Mouse (Mus musculus) embryonic stem cell, embryonic (primary cell): ENCODE measurements around the gene Col18a1.

Experiments used
- CTCF ChIA-PET, 4 experiments: fragments of 300-600 bp in 2 of 4; fragments of 350-600 bp in 2 of 4; sonication (Branson Sonifier 250); formaldehyde crosslinking; loops; one replicate each; lab custom pipeline; 2022; ENCODE audit warnings: inconsistent platforms in 2 of 4; lab: Charles Lee
- POLR2A ChIA-PET, 4 experiments: fragments of 300-600 bp in 2 of 4; fragments of 350-600 bp in 2 of 4; sonication (Branson Sonifier 250); formaldehyde crosslinking; loops; one replicate each; lab custom pipeline; 2022; ENCODE audit warnings: antibody characterized with exemption in 4 of 4, inconsistent platforms in 1 of 4; lab: Charles Lee

Gene Col18a1

GRCm38 (mm10) chr10:77038579-77039174 lies 127.7 kb downstream of the Col18a1 start:
- CTCF ChIA-PET: no interaction called here
- POLR2A ChIA-PET: interaction anchor here in 2 of 4 experiments (0.7 to 3.4 kb wide), 4 partner anchors 9 to 600 kb away, joined by 3 to 10 read pairs (median 5); no protein-coding TSS in a partner anchor

GRCm38 (mm10) chr10:77035487-77035886 lies 130.9 kb downstream of the Col18a1 start:
- ChIA-PET POLR2A (interaction anchor here in 1 of 4 experiments (0.6 to 1.3 kb wide), 5 partner anchors 12 to 231 kb away, joined by 3 read pairs; no protein-coding TSS in a partner anchor), CTCF (interaction anchor here in 1 of 4 experiments (1.6 kb wide), 1 partner anchor 14 kb away, joined by 5 read pairs; no protein-coding TSS in a partner anchor)

- ChIA-PET POLR2A (interaction anchor here (0.5 to 3.3 kb wide), 46 partner anchors 8 to 1388 kb away, joined by 3 to 29 read pairs (median 4); partner anchors contain the start of genes Pcbp3 (in 3 of the 4), Dip2a (in 1 of the 4), Pfkl (in 1 of the 4) and Pofut2 (in 1 of the 4)), CTCF (interaction anchor here (0.5 to 2.3 kb wide), 12 partner anchors 9 to 242 kb away, joined by 3 to 13 read pairs (median 6); no protein-coding TSS in a partner anchor)
Measured at GRCm38 (mm10) chr10:77033323-77034025, 132.9 kb downstream of the Col18a1 start.

- POLR2A ChIA-PET: interaction anchor here (0.6 to 3.3 kb wide), 44 partner anchors 8 to 977 kb away, joined by 3 to 29 read pairs (median 4); partner anchors contain the start of genes Pcbp3 (in 3 of the 4), Dip2a (in 1 of the 4), Pfkl (in 1 of the 4) and Pofut2 (in 1 of the 4)
- CTCF ChIA-PET: interaction anchor here (0.5 to 2.3 kb wide), 13 partner anchors 10 to 241 kb away, joined by 3 to 13 read pairs (median 6); no protein-coding TSS in a partner anchor
Measured at GRCm38 (mm10) chr10:77032591-77033322, 133.6 kb downstream of the Col18a1 start.

- POLR2A ChIA-PET: interaction anchor here in 3 of 4 experiments (0.5 to 3.3 kb wide), 16 partner anchors 8 to 256 kb away, joined by 3 to 29 read pairs (median 7); partner anchors contain the start of gene Pcbp3 (in 2 of the 3)
- CTCF ChIA-PET: interaction anchor here (0.6 to 2.3 kb wide), 9 partner anchors 10 to 371 kb away, joined by 3 to 13 read pairs (median 5); no protein-coding TSS in a partner anchor
Measured at GRCm38 (mm10) chr10:77031768-77032375, 134.5 kb downstream of the Col18a1 start, which contains the start of gene Slc19a1. Gene Slc19a1 (plus strand): TSS chr10:77032241.

- ChIA-PET POLR2A (interaction anchor here in 3 of 4 experiments (0.9 to 1.9 kb wide), 3 partner anchors 9 to 14 kb away, joined by 4 to 7 read pairs (median 5); no protein-coding TSS in a partner anchor), CTCF (interaction anchor here in 3 of 4 experiments (1.0 to 2.6 kb wide), 6 partner anchors 9 to 321 kb away, joined by 3 to 10 read pairs (median 3); no protein-coding TSS in a partner anchor)
Measured at GRCm38 (mm10) chr10:77030666-77031065, 135.7 kb downstream of the Col18a1 start.

- POLR2A ChIA-PET: interaction anchor here in 3 of 4 experiments (0.9 to 1.9 kb wide), 7 partner anchors 8 to 22 kb away, joined by 3 to 7 read pairs (median 4); no protein-coding TSS in a partner anchor
- CTCF ChIA-PET: interaction anchor here in 3 of 4 experiments (1.1 to 2.6 kb wide), 5 partner anchors 8 to 322 kb away, joined by 3 to 10 read pairs (median 3); no protein-coding TSS in a partner anchor
Measured at GRCm38 (mm10) chr10:77029761-77030160, 136.6 kb downstream of the Col18a1 start.

GRCm38 (mm10) chr10:77028782-77029296 lies 137.5 kb downstream of the Col18a1 start:
- POLR2A ChIA-PET: interaction anchor here in 1 of 4 experiments (1.1 kb wide), 2 partner anchors 8 to 21 kb away, joined by 3 to 4 read pairs; no protein-coding TSS in a partner anchor
- CTCF ChIA-PET: interaction anchor here in 3 of 4 experiments (0.5 to 2.6 kb wide), 4 partner anchors 37 to 525 kb away, joined by 3 to 10 read pairs (median 4); no protein-coding TSS in a partner anchor

- ChIA-PET CTCF (no interaction called here), POLR2A (interaction anchor here in 1 of 4 experiments (0.6 to 0.8 kb wide), 2 partner anchors 10 to 1076 kb away, joined by 3 to 6 read pairs; no protein-coding TSS in a partner anchor)
Measured at GRCm38 (mm10) chr10:77026944-77027343, 139.4 kb downstream of the Col18a1 start.

- POLR2A ChIA-PET: interaction anchor here in 2 of 4 experiments (1.2 to 1.8 kb wide), 5 partner anchors 8 to 62 kb away, joined by 3 to 10 read pairs (median 5); partner anchors contain the start of genes Pcbp3 (in 1 of the 2) and Slc19a1 (in 1 of the 2)
Measured at GRCm38 (mm10) chr10:77024231-77024630, 142.1 kb downstream of the Col18a1 start.

GRCm38 (mm10) chr10:77022301-77023130 lies 143.8 kb downstream of the Col18a1 start:
- CTCF ChIA-PET: interaction anchor here (0.6 to 2.7 kb wide), 16 partner anchors 8 to 678 kb away, joined by 3 to 16 read pairs (median 4); partner anchors contain the start of genes Slc19a1 (in 2 of the 4) and Pcbp3 (in 1 of the 4)

More at GRCm38 (mm10) chr10:77024231-77024630, 142.1 kb downstream of the Col18a1 start:
- CTCF ChIA-PET: no interaction called here

GRCm38 (mm10) chr10:77021399-77022052 lies 144.8 kb downstream of the Col18a1 start:
- POLR2A ChIA-PET: interaction anchor here in 3 of 4 experiments (0.5 to 2.9 kb wide), 12 partner anchors 9 to 385 kb away, joined by 3 to 13 read pairs (median 4); partner anchors contain the start of genes Pcbp3 (in 2 of the 3) and Slc19a1 (in 1 of the 3)

More at GRCm38 (mm10) chr10:77022301-77023130, 143.8 kb downstream of the Col18a1 start:
- POLR2A ChIA-PET: interaction anchor here in 2 of 4 experiments (0.5 to 2.9 kb wide), 9 partner anchors 10 to 384 kb away, joined by 3 to 13 read pairs (median 3); partner anchors contain the start of genes Pcbp3 (in 2 of the 2) and Slc19a1 (in 1 of the 2)

GRCm38 (mm10) chr10:77017662-77018061 lies 148.7 kb downstream of the Col18a1 start:
- POLR2A ChIA-PET: interaction anchor here in 2 of 4 experiments (0.6 to 2.7 kb wide), 3 partner anchors 10 to 24 kb away, joined by 3 to 13 read pairs (median 3); no protein-coding TSS in a partner anchor
- CTCF ChIA-PET: no interaction called here

More at GRCm38 (mm10) chr10:77021399-77022052, 144.8 kb downstream of the Col18a1 start:
- CTCF ChIA-PET: interaction anchor here (0.6 to 2.7 kb wide), 26 partner anchors 9 to 677 kb away, joined by 3 to 16 read pairs (median 4); partner anchors contain the start of genes Slc19a1 (in 2 of the 4) and Pcbp3 (in 1 of the 4)

- POLR2A ChIA-PET: interaction anchor here in 3 of 4 experiments (0.6 to 2.8 kb wide), 11 partner anchors 10 to 56 kb away, joined by 3 to 13 read pairs (median 7); partner anchors contain the start of gene Pcbp3 (in 1 of the 3)
- CTCF ChIA-PET: interaction anchor here in 2 of 4 experiments (0.6 to 1.8 kb wide), 4 partner anchors 8 to 289 kb away, joined by 3 to 5 read pairs (median 4); partner anchors contain the start of gene Pcbp3 (in 1 of the 2)
Measured at GRCm38 (mm10) chr10:77017061-77017460, 149.3 kb downstream of the Col18a1 start.
